Mouse (Mus musculus) spleen, adult 18-20 months (tissue): Measurements from ENCODE around the gene Gm28308.
A peak's percentile ranks its signal among the peaks of the same experiment; 100 is the strongest.

Source experiments
- DNase-seq, 2 experiments: peaks; one replicate each; pipeline ENCODE4 v3.0.0; 2022; ENCODE audit warnings: mixed read lengths in 2 of 2

The Gm28308 gene

DNA sequence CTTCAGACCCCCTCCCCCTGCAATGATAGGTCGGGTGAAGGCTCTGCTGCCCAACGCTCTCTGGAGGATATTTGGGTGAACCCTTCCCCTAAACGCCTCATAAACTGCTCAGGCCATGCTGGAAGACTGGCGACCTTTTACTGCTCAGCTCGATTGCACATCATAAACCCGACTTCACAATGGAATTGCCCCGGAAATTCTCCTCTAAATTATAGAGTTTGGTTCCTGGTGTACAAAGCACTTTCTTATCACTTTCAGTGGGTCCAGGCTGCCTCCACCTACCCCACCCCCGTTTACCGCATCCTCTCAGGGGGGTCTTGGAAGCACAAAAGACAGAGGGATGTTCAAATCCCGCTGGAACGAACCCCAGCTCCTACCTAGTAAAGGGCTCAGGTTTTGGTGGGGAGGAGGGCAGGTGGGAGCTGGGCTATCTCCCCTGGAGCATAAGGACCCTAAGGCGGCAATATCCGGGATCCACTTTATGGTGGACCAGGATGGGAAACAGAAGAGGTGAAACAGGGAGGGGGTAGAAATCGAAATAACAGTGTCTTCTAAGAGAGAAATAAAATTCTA is 5.6 kb upstream of the Gm28308 start:
- no peak for DNase-seq

DNA sequence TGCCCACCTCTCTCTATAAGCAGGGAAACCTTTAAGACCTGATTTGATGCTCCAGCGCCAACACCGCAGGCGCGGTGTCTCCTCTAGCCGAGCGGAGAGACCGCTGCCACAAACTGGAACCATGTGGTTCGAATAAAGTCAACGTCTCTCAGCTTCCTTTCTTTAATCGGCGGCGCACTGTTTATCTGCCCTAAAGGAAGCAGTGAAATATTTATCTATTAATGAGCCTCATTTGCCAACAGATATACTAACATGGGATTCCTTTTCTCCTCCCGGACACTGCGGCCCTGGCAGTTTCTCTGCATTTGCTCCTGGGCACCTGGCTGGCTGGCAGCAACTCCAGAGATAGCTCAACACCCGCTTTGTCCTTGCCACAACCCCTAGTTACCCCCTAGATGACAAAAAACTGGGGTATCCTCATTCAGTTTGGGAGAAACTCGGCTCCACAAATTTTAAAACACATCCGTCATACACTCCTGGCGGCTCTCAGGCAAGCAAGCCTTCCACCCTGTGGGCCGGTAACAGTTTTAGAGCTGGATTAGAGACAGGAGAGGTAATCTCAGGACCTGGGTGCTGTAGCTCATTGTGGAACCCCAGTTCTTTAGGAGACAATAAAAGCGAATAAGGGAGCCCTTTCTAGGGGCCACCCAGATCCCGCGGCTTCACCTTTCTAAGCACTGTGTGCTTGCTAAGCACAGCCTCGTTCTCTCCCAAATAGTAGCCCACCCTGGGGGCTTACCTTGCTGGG is 4.9 kb upstream of the Gm28308 start:
- DNase-seq: no peak

DNA sequence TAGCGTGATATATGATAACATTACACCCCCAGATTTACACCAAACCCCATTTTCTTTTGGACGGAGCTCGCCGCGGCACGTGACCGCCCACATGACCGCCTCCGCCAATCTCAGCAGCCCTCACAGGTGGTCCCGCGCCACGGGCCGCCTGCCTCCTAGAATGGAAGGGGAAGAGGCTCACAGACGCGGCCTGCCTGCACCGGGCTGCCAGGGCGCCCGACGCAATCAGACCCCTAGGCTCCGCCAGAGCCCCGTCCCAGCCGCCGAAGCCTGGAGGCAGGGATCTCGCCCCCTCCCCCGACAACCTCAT is 4.3 kb upstream of the Gm28308 start:
- no peak for DNase-seq

DNA sequence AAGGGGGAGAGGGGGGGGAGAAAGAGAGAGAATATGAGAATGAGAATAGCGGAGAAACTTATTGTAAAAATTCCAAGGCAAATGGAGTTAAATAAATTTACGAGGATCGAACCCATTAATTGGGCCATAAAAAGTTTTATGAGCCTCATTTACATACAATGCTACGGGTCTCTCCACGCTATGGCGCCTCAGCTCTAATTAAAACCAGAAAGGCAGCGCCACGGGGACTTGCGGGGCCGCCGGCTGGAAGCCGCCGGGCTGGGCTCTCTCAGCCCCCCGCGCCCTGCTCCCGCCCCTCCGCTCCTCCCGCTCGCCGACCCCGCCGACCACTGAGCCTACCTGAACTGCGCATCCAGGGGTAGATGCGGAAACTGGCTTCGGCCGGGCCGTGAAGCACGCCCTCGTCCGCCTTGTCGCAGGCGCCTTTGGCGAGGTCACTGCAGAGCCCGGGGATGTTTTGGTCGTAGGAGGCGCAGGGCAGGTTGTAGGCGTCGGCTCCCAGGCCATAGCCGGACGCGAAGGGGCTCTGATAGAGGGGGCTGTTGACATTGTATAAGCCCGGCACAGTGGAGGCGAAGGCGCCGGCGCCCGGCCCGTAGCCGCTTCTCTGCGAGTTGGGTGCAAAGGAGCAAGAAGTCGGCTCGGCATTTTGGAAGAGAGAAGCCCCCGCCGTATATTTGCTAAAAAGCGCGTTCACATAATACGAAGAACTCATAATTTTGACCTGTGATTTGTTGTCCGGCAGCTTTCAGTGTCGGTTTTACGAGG is 3.7 kb upstream of the Gm28308 start:
- no peak for DNase-seq

DNA sequence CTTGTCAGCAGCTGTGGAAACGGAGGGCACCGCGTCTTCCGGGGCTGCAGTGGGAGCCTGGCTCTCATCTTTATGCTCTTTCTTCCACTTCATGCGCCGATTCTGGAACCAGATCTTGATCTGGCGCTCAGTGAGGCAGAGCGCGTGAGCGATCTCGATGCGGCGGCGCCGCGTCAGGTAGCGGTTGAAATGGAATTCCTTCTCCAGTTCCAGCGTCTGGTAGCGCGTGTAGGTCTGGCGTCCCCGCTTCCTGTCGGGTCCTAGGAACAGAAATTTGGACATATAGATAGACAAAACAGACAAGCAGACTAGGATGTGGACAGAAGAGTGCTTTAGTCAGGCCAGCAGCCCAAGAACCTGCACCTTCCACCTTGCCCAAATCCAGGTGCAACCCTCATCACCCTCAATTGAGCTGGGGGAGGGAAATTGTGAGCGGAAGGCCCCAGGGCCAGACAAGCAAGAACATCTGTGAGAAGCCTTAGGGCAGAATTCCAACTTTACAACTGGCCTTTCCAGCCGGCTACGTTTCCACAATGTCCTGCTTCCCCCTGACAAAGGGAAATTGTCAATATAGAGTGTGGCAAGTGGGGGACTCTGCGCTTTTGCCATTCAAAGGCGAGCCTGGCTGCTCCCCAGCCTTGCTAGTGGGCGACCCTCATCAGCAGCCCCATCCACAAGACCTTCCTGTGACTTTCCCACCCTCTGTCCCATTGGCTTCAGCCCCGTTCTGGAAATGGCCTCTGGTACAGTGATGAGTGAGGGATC is 2.8 kb upstream of the Gm28308 start:
- DNase-seq: no peak

DNA sequence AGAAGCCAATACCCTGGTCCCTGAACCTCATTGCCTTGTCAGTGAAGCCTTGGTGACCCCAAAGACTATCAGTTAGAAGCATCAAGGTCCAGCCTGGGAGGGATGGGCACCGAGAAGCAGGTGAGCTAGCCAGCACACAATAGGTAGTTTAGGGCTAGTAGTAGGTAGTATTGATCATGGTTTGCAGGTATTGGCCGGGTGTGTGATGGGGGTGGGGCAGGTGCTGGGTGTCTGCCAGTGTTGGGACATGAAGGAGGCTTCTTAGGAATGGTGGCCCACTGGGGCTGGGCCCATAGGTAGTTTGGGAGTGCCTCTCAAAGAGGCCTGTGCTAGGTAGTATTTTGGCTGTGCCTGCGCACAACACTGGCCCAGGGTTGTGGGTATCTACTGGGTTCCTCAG is 1.9 kb upstream of the Gm28308 start:
- DNase-seq: no peak

DNA sequence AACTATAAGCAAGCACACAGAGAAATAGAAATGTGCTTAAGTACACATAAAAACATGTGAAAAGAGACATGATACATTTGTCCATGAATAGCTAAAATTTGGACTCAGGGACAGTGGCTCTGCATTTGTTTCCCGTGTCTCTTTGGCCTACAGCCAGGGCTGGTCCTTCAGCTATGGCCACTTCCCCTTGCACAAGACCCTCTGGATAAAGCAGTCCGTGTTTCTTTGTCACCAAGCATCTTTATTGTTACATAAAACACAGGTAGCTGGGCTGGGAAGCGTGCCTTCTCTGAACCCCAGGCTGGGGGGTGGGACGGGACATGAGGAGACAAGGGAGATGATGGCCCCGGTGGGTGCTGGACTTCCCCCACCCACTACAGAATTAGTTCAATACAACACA is 1.1 kb upstream of the Gm28308 start:
- DNase-seq: no peak

DNA sequence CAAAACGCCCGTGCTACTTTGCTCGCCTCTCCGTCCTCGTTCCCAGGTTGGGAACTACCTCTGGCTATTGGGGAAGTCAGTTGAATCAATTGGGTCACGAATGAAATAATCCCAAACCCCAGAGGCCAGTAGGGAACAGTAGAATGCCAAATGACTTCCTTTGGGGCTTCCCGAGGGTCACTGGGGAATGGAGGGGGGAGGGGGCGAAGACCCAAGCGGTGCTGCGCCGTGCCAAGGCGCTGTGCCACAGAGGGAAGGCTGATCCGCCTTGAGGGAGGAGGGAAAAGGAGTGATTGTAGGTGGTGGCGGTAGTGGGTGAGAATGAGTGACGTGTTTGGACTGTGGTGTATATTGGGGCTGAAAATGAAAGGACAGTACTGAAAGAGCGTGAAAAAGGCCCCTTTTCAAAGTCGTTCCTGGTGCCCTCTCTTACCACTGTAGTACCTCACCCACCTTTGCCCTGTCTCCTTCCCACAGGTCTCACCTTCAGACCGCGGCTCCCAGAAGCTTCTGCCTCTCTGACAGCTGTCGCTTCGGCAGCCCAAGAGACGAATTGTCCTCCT is 502 bp downstream of the Gm28308 start:
- DNase-seq: no peak

DNA sequence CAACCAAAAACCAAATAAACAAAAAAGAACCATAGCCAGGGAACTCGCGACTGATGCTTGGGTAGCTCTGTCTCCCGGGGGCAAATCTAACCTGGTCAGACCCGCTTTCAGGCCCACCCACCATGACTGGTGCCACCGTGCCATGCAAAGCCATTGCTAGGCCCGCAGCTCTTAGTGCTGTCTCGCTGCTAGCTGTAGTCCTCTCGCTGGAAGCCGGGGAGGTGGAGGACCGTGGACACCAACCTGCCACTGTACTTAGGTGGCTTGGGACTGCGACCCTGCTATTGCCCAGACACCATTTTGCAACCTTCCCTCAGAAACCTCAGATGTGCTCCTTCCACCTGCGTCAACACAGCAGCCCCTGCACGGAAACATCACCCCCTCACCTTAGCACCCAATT is 1.2 kb downstream of the Gm28308 start:
- DNase-seq: peak in 1 of 2 experiments; percentile 24

DNA sequence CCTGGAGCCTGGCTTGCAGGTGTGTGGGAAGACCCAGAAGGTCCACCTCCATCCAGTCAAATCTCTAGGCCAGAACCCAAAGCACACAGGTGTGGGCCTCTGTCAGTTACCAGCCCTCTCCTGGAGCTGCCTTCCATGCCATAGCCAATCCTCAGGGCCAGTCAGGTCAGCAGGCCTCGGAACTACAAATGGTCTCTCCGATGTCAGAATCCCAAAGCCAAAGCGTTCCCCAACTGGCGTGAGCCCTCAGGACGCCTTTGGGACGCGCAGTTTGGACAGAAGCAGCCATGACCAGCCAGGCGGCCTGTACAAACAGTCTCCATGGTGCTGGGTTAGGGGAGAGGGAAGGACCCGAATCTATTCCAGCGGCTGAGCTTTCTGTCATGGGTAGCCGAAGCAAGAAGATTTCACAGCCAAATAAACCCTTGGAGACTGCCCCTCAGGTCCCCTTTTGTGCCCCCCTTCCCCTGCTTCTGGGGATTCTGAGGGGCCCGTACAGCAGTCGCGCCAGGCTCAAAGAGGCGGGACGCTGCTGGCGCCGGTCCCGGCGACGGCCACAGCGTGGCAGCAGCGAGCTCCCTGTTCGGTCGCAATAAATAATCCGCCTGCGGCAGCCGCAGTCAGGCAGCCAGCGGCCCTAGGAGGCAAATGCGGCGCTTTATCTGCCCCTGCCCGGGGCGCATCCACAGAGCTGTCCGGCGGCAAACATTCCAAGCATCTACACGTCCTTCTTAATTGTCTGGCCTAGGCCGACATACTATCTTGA is 1.8 kb downstream of the Gm28308 start:
- DNase-seq: peak; percentile 55 to 74

DNA sequence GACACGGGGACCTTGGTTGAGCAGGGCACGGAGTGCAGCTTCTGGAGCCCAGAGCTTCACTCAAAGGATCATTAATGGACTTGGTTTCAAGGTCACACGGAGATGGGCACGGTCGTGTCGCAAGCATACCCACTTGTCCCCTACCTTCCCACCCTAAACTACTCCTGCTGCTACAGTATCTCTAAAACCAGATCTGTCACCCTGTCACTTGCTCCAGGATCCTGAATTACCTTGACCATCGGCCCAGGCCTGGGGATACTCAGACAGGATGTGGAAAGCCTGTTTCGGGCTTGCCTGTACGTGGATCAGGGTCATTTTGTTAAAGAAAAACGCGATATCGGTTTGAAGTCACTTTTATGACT is 3.5 kb downstream of the Gm28308 start:
- no peak for DNase-seq

DNA sequence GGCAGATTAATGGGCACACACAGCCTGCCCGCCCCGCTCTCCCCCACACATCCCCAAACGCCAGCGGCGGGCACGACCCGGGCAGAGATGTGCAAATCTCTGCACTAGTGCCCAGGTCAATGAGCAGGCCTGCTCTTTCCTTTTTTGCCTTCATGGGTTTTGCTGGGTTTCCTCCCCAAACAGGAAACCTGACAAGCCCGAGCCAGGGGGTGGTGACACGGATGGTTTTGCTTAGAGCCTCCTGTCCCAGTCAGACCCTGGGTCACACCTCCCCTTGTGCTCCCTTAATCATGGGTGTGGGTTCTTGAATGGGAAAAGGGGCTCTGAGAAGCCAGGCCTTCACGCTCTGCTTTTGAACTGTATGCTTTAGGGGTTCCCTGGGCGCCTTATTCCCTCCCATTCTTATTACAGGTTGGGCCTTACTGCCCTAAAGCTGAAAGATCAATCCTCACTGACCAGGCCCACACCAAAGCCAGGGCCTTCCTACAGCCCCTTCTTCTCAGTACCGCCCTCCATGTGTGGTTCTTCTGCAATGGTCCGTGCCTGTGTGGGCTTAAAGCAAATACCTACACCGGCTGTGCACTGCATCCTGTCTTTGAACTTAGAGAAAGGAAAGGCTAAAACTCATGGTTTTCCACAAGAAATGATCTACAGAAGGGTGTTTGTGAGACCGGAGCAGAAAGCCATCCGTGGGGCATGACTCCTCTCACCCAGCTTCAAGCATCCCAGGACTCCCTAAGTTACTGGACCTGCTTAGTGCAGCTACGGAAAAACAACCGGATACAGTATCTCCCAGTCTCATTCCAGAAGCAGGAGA is 4.1 kb downstream of the Gm28308 start:
- no peak for DNase-seq

DNA sequence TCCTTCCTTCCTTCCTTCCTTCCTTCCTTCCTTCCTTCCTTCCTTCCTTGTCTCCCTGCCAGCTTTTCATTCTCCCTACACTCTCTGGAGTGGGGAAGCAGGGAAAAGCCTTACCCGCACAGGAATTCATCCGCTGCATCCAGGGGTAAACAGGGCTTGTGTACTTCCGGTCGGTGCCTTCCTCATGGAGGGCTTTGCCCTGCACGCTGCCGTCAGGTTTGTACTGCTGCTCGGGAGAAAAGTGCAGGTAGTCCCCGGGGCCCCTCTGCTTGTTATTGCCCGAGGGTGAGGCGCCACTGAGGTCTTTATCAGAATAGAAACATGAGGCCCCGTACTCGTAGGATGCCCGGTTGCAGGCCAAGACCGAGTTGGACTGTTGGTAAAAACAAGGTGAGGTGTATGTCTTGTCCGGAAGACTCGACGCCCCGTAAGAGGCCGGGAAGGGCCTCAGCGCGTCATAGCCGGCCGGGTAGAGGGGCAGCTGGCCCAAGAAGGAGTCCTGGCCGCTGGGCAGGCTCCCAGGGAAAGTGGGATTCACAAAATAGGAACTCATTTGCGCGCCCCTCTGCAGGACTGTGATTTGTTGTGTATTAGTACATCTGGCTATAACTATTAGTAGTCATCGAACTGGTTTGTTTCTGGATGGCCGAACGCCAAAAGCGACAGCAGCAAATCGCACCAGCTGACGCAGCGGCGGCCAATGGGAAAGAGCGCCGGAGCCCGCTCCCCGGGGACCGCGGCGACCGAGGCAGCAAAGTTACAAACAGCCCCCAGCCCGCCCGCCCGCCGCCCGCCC is 4.9 kb downstream of the Gm28308 start, which contains the start of gene Hoxa6:
Gene Hoxa6 (minus strand): TSS at position 651 of the 796 bp plus-strand sequence.
- DNase-seq: no peak

DNA sequence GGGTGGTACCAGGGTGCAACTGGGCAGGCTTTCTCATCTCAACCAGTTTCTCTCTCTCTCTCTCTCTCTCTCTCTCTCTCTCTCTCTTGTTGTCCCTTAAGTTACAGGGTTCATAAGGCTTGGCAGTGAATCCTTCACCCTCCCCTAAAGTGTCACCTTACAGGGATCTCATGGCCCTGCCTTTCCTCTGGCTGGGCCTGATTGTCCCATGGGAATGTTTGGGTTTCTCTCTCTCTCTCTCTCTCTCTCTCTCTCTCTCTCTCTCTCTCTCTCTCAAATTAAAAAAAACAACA is 5.5 kb downstream of the Gm28308 start:
- no peak for DNase-seq

DNA sequence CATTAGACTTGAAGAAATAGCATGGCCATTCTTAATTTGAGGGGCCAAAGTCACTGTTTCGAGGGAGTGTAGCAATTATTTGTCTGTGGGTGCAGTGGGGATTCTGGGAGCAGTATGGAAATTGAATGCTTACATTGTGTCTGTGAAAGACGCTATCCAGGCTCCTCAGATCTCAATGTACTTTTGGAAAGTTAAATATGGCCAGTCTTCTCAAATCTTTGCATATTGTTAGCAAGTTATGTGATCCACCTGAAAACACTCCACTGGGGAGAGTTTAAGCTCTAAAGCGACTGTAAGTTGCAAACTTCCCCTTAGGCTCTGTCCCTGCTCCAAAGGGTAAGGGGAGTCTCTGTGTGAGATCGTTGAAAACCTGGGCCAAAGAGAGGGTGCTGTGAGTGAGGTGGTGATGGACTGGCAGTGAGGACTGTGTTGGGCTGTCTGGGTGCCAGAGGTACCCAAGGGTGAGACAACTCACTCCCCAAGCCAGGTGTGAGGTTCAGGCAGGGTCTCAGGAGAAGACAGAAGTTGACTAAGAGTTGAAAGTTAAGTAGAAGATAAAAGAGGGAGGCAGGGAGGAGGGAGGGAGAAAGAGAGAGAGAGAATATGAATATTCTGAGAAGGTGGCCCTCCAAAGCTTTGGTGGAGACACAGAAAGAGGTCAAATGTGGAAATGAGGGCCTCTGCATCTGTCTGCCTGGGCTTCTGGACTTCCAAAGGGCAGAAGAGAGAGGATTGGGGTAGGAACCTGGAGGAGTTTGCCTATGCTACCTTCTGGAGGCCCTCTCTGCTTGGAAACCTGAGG is 6.1 kb downstream of the Gm28308 start:
- no peak for DNase-seq

DNA sequence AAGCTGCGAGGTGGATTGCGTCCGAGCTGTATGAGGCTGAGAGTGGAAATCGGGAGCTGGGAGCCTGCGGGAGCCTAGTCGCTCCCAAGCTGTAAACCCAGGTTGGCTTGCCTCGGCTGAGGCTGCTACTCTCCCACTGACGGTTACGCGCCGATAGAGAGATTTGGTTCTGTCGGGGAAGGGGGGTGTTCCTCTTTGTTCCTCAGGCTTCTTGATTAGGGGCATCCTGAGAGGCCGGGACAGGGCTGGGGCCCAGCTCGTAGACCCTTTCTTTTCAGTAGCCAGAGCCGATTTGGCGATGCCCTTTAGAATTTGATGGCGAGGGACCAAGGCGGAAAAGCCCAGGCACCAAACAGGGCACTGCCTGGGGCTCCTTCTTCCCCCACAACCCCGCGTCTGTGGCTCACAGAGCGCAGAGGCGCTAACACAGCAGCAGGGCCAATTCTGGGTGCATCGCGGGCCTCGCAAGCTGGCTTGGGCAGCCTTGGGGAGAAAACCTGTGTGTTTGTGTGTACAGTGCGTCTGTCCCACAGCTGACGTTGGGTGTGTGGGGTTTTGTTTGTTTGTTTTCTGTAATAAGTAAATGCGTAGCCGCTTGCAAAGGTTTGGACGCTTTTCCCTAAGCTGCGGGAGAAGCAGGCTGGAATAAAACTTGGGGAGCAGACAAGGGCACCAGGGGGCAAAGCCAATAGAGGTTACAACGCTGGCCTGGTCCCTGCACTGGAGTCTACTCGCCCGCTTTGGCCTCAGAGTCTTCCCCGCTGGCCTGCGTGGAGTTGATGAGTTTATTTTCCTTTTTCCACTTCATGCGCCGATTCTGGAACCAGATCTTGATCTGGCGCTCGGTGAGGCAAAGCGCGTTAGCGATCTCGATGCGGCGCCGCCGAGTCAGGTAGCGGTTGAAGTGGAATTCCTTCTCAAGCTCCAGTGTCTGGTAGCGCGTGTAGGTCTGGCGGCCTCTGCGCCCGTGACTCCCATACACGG is 7.2 kb downstream of the Gm28308 start:
- DNase-seq: no peak

DNA sequence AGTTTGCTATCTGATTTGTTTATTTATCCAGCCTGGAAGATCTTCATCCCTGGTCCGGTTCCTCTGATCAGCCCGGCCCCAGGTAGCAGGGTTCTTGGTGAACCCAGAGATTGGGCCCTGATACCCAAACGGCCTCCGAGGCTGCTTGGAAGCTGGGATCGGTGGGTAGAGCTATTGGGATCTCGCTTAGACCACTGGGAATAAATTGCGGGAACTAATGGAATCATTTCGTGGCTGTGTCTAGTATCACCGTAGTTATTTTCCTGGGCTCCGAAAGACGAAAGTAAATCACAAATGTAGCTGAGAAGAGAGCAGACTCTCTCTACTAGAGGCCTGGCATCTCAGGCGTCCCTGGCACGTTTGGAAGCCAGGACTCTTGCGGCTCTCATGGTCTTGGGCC is 7.9 kb downstream of the Gm28308 start:
- no peak for DNase-seq

DNA sequence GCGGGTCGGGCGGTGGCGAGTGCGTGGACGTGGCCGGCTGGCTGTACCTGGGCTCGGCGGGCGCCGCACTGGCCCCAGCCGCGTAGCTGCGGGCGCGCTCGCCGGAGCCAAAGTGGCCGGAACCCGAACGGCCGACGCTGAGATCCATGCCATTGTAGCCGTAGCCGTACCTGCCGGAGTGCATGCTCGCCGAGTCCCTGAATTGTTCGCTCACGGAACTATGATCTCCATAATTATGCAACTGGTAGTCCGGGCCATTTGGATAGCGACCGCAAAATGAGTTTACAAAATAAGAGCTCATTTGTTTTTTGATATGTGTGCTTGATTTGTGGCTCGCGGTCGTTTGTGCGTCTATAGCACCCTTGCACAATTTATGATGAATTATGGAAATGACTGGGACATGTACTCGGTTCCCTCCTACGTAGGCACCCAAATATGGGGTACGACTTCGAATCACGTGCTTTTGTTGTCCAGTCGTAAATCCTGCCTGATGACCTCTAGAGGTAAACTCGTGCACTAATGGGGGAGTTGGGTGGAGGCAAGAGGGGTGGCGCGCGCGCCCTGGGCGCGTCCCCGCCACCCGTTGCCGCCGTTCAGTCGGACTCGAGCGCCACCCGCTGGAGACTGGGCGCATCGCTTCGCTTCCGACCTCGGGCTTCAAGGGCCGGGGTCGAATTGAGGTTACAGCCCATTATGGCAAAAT is 8.9 kb downstream of the Gm28308 start, which contains the start of gene Hoxa5:
Gene Hoxa5 (minus strand): TSS at position 538 of the 703 bp plus-strand sequence.
- no peak for DNase-seq
